Mouse (Mus musculus): ENCODE data around the gene Cep95.
A peak's percentile ranks its signal among the peaks of the same experiment; 100 is the strongest.
"Not testable (repeated sequence)": the region's sequence is repeated elsewhere in the genome, so short reads cannot be mapped to it uniquely, and the experiment has no call there.

Gene Cep95

DNA sequence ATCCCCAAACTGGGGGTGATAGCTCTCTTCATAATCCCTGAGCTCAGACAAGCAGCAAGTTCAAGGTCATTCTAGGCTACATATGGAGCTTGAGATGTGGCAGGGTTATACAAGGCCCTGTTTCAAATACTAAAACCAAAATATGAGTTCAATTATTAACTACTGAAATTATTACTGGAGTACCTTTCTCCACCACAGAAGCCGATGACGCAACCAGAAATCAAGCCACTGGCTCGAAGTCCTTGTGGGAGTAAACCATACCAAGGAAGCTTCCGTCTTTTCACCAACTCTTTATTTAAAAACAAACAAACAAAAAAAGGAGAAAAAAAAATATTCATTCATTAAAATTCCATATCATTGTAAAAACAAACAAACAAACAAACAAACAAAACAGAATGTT, 12.1 kb upstream of the Cep95 start:
- DNase-seq (ENCODE audit: low read depth, low spot score) = no peak

GRCm38 (mm10) chr11:106777395-106777794, 11.7 kb upstream of the Cep95 start:
- DNase-seq (ENCODE audit: low read depth, low spot score) = no peak

- DNase-seq (ENCODE audit: low read depth, low spot score) = no peak
These were observed 10.9 kb upstream of the Cep95 start for GRCm38 (mm10) chr11:106778132-106778531.

DNA sequence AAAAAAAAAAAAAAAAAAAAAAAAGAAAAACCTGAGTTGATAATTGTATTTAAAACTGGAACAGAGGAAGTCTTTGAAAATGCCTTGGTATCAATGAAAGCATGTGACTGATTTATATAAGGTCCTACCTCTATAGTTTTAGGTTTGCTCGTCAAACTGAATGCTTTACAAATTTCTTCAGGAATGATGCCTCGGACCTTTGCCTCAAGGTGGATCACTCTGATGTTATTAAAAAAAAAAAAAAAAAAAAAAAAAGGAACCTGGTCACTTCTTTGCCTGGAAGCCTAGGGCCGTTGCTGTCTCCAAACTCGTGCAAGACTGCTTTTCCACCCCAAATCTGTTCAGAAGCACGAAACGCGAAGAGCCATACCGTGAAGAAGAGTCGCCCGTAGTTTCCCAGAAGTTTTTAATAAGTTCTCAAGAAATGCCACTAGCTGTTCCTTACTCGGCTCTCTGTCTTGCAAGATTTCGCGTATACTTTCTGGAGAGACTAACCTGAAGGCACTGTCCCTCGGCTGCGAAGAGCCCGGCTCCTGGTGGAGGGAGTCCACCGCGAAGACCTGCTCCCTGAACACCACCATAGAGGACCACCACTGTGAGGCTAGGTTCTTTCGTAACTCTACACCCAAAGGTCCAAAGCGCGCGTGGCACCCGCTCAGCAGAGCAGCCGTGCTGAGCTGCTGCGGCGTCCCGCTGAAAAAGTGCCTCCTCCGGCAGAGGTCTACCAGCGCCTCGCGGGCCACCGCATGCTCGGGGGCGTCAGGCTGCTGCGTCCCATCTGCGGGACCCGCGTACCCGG, 10.3 kb upstream of the Cep95 start:
- DNase-seq (ENCODE audit: low read depth, low spot score) = no peak

- DNase-seq (ENCODE audit: low read depth, low spot score) = peak; percentile 97
These were observed 9.5 kb upstream of the Cep95 start, which contains the start of gene Polg2 for GRCm38 (mm10) chr11:106779388-106780088. Gene Polg2, minus strand, starts transcription at chr11:106779537.

DNA sequence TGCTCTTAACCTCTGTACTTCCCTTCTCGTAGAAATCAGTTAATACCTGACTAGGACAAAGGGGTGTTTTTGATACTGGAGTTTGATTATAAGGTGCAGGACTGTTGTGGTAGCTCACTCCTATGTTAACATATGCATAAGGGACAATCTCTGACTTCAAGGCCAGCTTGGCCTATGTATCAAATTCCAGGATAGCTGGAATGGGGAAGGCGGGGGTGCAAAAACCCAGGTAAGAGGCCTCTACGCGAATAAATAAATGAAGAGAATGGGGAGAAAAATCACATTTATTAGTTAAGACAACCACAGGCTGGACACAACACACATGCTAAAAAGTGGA, 9.0 kb upstream of the Cep95 start:
- DNase-seq (ENCODE audit: low read depth, low spot score) = no peak

DNA sequence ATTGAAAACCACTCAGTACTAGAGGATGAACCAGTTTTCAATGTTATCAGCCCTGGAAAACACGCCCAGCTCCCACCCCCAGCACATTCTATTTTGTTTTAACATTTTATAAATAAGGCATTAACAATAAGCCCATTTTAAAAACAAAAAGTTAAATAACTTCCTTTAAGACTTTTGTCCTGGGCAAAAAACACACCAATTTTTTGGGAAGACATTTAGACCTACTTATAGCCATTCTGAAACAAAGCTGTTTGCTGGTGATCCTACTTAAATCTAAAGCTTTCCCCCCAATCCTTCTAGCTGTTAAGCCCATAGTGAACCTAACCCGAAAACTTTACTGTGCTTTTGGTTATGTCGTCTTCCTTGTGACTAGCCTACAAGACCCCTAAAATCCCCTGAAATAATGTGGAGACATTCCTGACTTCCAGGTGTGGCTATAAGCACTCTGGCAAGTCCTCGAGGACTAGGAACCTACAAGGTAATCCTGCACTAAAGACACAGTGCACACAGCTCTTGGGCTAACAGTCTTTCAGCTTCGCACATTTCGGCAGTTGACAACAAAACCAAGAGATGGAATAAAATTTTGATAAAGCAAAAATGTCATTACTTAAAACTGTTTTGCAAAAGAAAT, 8.3 kb upstream of the Cep95 start:
- no peak for DNase-seq (ENCODE audit: low read depth, low spot score)

GRCm38 (mm10) chr11:106782271-106782670, 6.8 kb upstream of the Cep95 start:
- DNase-seq (ENCODE audit: low read depth, low spot score) = not testable (repeated sequence)

DNA sequence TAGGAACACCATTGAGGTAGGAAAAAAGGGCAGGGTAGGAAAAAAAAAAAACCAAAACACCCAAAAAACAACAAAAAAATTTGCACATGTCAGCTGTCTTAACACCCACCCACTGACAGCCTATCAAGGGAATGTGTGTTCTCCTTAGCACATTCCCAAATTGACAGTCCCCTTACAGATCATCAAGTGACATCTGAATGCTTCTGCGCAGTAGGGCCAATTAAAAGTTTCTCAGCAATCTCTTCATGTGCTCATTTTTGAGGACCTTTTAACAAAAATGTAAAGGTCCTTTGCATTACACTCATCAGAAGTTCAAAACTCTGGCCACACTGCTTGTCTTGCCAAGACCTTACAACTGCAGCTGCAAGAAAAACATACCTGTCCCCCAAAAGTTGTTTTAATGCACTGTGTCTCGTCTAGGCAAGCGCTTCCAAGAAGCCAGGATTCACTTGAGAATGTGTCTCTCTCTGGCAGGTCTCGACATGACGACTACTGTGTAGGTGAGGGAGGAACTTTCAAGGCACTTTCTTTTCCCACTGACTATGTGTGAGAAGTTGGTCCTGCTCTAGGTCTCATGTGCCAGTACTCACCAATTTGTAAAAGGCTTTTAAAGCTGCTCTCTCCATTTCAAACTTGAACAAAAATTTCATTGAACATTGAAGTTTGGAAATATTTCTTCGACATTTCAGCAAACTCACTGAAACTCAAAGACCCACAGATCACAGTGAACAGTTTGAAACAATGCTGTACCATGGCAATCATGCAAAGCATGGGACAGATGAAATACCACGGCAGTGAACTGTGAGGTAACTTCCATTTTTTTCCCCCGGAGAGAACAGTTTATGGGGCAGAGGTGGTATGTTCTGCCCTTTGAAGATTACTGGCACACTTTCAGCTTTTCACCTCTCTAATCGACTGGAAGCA, 5.9 kb upstream of the Cep95 start:
- DNase-seq (ENCODE audit: low read depth, low spot score) = no peak

DNA sequence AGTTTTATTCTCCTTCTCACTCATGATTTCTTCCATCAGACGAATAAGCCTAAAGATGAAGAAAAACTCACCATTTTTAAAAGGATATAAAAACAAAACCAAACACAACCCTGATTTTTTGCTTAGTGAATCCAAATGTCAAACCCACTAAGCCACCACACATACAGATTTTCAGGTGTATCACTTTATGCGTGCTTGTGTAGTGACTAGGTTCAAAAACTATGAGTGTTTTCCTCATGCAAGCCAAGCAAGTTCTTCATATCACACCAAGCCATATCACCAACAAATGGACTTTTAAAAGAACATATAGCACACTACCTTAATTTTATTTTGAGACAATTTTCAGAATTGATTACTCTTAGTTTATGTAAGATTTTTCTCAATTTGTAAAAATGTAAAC, 4.6 kb upstream of the Cep95 start:
- DNase-seq (ENCODE audit: low read depth, low spot score) = no peak

GRCm38 (mm10) chr11:106785043-106785442, 4.0 kb upstream of the Cep95 start:
- no peak for DNase-seq (ENCODE audit: low read depth, low spot score)

DNA sequence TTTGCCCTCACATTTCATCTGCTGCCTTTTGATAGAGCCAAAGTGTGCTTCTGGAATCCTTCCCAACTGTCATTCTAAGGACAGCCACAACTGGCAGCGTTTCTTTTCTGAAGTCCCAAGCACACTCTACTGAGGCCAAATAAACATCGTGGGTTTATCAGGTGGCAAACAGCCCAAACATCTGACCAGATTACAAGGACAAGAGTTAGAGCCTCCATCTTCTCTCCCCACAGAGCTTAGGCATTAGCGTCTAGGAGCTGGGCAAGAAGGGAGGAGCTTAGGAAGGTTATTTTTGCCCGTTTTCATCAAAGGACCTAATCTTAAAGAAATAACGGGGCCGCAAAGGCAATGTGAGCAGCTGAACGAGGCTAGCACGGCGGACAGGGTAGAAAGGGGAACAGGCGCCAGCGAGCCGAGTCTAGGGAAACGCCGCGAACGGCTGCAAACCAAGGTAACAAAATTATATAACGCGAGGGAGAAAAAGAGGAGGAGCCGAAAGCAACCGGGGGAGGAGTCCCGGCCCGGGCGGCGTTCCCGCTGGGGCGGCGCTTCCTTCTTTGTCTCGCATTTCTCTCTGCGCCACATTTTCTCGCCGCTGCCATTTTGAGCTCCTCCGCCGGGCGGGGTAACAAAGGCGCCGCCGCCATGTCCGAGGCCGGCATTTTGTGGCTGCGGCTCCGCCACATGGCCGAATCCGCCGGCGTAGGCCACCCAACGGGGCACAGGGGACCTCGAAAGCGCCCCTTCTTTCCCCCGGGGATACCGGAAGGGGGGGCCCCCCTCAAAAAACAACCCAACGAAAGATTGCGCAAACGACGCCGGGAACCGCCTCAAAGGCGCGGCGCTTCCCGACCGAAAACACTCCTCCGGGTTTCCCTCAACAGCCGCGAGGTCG, 1.7 kb upstream of the Cep95 start:
- peak; percentile 93 for DNase-seq (ENCODE audit: low read depth, low spot score)

GRCm38 (mm10) chr11:106788026-106788774, 852 bp upstream of the Cep95 start:
- DNase-seq (ENCODE audit: low read depth, low spot score) = peak; percentile 98

GRCm38 (mm10) chr11:106789649-106790048, 597 bp downstream of the Cep95 start:
- peak; percentile 59 for DNase-seq (ENCODE audit: low read depth, low spot score)

DNA sequence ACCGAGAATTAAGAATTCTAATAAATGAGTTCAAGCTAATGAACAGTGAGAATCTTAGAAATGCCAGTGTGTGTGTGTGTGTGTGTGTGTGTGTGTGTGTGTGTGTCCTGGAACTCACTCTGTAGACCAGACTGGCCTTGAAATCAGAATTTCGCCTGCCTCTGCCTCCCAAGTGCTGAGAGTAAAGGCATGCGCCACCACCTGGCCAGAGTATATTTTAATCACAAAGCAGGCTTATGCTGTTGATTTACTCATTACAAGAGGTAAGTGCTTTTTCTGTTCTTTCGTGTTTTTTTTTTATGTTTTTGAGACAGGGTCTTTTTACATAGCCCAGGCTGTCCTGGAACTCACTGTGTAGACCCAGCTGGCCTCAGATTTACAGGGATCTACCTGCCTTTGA, 4.8 kb downstream of the Cep95 start:
- no peak for DNase-seq (ENCODE audit: low read depth, low spot score)

GRCm38 (mm10) chr11:106795679-106796078, 6.6 kb downstream of the Cep95 start:
- DNase-seq (ENCODE audit: low read depth, low spot score) = peak; percentile 66

- peak; percentile 71 for DNase-seq (ENCODE audit: low read depth, low spot score)
These were observed 13.1 kb downstream of the Cep95 start for GRCm38 (mm10) chr11:106802069-106802627.

DNA sequence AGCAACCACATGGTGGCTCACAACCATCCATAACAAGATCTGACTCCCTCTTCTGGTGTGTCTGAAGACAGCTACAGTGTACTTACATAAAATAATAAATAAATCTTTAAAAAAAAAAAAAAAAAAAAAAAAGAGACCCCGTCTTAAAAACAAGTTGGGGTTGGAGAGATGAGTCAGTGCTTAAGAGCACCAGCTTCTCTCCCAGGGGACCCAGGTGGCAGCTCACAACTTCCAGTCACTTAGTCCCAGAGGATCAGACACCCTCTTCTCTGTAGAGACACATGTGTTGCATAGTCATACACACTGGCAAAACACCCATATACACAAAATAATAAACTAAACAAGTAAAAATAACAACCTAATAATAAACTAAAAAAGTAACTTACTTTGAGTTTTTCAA, 18.4 kb downstream of the Cep95 start:
- DNase-seq (ENCODE audit: low read depth, low spot score) = not testable (repeated sequence)

DNA sequence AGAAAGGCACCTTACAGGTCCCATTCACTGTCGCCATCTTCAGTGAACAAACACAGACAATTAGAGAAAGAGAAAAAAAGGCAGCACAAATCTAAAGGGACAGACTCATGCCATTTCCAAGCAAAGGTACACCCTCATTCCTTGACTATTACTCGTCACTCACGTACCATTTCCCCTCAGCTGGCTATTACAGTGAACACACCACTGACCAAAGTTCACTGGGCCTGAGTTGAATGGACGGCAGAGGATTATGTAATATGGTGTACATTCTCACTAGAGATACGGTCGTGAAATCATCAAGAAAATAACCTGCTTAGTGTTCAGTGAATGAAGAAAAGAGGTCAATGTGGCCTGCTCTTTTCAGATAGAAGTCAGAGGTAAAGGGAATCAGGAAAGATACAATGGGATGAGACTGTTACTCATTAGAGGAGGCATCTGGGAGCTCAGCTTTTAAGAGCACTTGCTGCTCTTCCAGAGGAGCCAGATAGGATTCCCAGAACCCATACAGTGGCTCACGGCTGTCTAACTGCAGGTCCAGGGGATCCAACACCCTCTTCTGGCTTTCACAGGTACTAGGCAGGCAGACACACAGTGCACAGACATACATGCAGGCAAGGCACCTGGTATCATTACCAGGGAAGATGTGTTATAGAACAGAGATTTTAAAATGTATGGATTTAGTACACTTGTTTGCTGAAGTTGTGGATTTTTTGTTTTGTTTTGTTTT, 23.5 kb downstream of the Cep95 start:
- DNase-seq (ENCODE audit: low read depth, low spot score) = no peak
